Mouse (Mus musculus) liver, embryonic 14.5 days (tissue): ENCODE results near the gene 0610010K14Rik. TPM values are rescaled to one million over a fixed set of nuclear protein-coding genes. Genes with fewer than 3 reads are reported as not detected.

Source experiments
- ATAC-seq: fragments of 200-750 bp; cut with Nextera tagmentation; 2 replicates; pipeline ENCODE4 v1.8.0; 2017; ENCODE audit warnings: moderate number of reproducible peaks, mild to moderate bottlenecking, moderate library complexity; ENCODE audit not compliant: insufficient read depth
- DNase-seq, 3 experiments: peaks; one replicate each; pipeline ENCODE4 v3.0.0-alpha.2; 2012 to 2013; ENCODE audit warnings: low read depth in 3 of 3, low spot score in 3 of 3
- H3K27ac ChIP-seq: fragments of 300-500 bp; sonication (generic); 2 replicates; pipeline ENCODE4 v1.5.1; 2014; ENCODE audit warnings: moderate library complexity, mild to moderate bottlenecking, control low read depth, inconsistent platforms
- H3K27me3 ChIP-seq: fragments of 300-500 bp; sonication (generic); 2 replicates; pipeline ENCODE4 v1.6.1; 2014; ENCODE audit warnings: mild to moderate bottlenecking, low read length, moderate library complexity; ENCODE audit not compliant: control insufficient read depth, insufficient read depth
- H3K36me3 ChIP-seq: fragments of 300-500 bp; sonication (generic); replicated peaks from 2 replicates; pipeline ENCODE4 v1.6.1; 2014; ENCODE audit warnings: low read depth; ENCODE audit not compliant: control insufficient read depth, insufficient read depth
- H3K4me1 ChIP-seq, 2 experiments: fragments of 200-500 bp in 1 of 2; fragments of 300-500 bp in 1 of 2; sonication (generic) in 1 of 2; replicated peaks; 2 replicates each; pipeline ENCODE4 v1.6.1; 2012 to 2014; ENCODE audit warnings: antibody characterized with exemption in 1 of 2, inconsistent platforms in 1 of 2, low read length in 1 of 2; ENCODE audit not compliant: control insufficient read depth in 2 of 2, insufficient read depth in 2 of 2
- H3K4me2 ChIP-seq: fragments of 300-500 bp; sonication (generic); 2 replicates; pipeline ENCODE4 v1.6.1; 2014; ENCODE audit warnings: low read depth, mild to moderate bottlenecking, control low read depth, moderate library complexity
- H3K4me3 ChIP-seq, 2 experiments: fragments of 200-500 bp in 1 of 2; fragments of 300-500 bp in 1 of 2; sonication (generic) in 1 of 2; 2 replicates each; pipeline ENCODE4 v1.5.1; 2012 to 2014; ENCODE audit warnings: low read depth in 2 of 2, low read length in 2 of 2, mild to moderate bottlenecking in 2 of 2, control low read depth in 1 of 2, inconsistent platforms in 1 of 2, moderate library complexity in 1 of 2; ENCODE audit not compliant: insufficient read depth in 1 of 2
- H3K9ac ChIP-seq: fragments of 300-500 bp; sonication (generic); replicated peaks from 2 replicates; pipeline ENCODE4 v1.6.1; 2014; ENCODE audit warnings: mild to moderate bottlenecking, control low read depth, moderate library complexity
- H3K9me3 ChIP-seq: fragments of 300-500 bp; sonication (generic); 2 replicates; pipeline ENCODE4 v1.6.1; 2016; ENCODE audit warnings: low read length, mixed read lengths; ENCODE audit not compliant: control insufficient read depth
- CTCF ChIP-seq: IDR thresholded peaks from 2 replicates; pipeline ENCODE4 v1.5.1; 2016; ENCODE audit warnings: antibody characterized with exemption, low read depth, control low read depth
- EP300 ChIP-seq: IDR thresholded peaks from 2 replicates; pipeline ENCODE4 v1.6.1; 2016; ENCODE audit warnings: antibody characterized with exemption, low read depth
- WGBS: fragments of 180-500 bp; shearing (Covaris S2); extraction: QIAGEN DNeasy Blood & Tissue Kit; methylation state at CpG from one replicate; pipeline ENCODE4 v1.1.7; 2014; ENCODE audit not compliant: insufficient replicate concordance; 5-methylcytosine and 5-hydroxymethylcytosine counted together
- polyA plus RNA-seq, 2 experiments: library from polyadenylated mRNA; depleted of rRNA in 1 of 2; stranded (reverse) in 1 of 2; unstranded in 1 of 2; fragments of >200 nt; fragmentation: Nextera tagmentation in 1 of 2; extraction: Ambion mirVana in 1 of 2; gene quantifications; 2 replicates each; pipeline versions ENCODE4 v1.2.1 to v1.2.3; 2012 to 2014

Gene 0610010K14Rik
- polyA plus RNA-seq, 2 experiments, result 56.1 to 78.4 TPM

GRCm38 (mm10) chr11:70207283-70207682 is 30.4 kb downstream of the 0610010K14Rik start:
- Histone ChIP-seq H3K9ac (no peak overlapping the region), H3K27me3 (peaks cover 3% of the 10 kb centered on the region), H3K4me2 (no peak overlapping the region), H3K27ac (no peak overlapping the region), H3K9me3 (no peaks in the 10 kb centered on the region), H3K4me1 (no peaks in the 10 kb centered on the region), H3K36me3 (no peaks in the 10 kb centered on the region), H3K4me3 (no peak overlapping the region)
- TF ChIP-seq EP300 (no peak), CTCF (no peak)
- WGBS, result 61% methylated on average over 7 of the region's 7 CpGs
- no peak for ATAC-seq
- DNase-seq, result no peak

GRCm38 (mm10) chr11:70206801-70207200 is 30.9 kb downstream of the 0610010K14Rik start:
- H3K4me2 ChIP-seq, result no peak overlapping the region
- no peak for TF ChIP-seq EP300
- no peak for TF ChIP-seq CTCF
- no peak for DNase-seq
- H3K4me1 ChIP-seq, result no peaks in the 10 kb centered on the region
- H3K27me3 ChIP-seq, result no peaks in the 10 kb centered on the region
- no peak overlapping the region for H3K9ac ChIP-seq
- no peak for ATAC-seq
- no peak overlapping the region for H3K4me3 ChIP-seq
- WGBS, result 47% methylated on average over 2 of the region's 2 CpGs
- no peak overlapping the region for H3K27ac ChIP-seq
- no peaks in the 10 kb centered on the region for H3K9me3 ChIP-seq
- H3K36me3 ChIP-seq, result no peaks in the 10 kb centered on the region

GRCm38 (mm10) chr11:70201691-70202090 is 36.0 kb downstream of the 0610010K14Rik start:
- no peak for TF ChIP-seq EP300
- TF ChIP-seq CTCF, result peak; percentile 95
- no peaks in the 10 kb centered on the region for H3K4me1 ChIP-seq
- no peak overlapping the region for H3K4me2 ChIP-seq
- no peak overlapping the region for H3K9ac ChIP-seq
- H3K4me3 ChIP-seq, result no peak overlapping the region
- no peaks in the 10 kb centered on the region for H3K36me3 ChIP-seq
- DNase-seq (peak; percentile 54 to 61 (median 54)), ATAC-seq (no peak)
- H3K27me3 ChIP-seq, result no peaks in the 10 kb centered on the region
- no peak overlapping the region for H3K27ac ChIP-seq
- 33% methylated on average over 5 of the region's 5 CpGs for WGBS
- no peaks in the 10 kb centered on the region for H3K9me3 ChIP-seq

- Histone ChIP-seq H3K9me3 (no peaks in the 10 kb centered on the region), H3K27ac (no peak overlapping the region), H3K27me3 (no peaks in the 10 kb centered on the region), H3K4me1 (no peaks in the 10 kb centered on the region), H3K4me3 (no peak overlapping the region), H3K4me2 (no peak overlapping the region), H3K9ac (no peak overlapping the region), H3K36me3 (no peaks in the 10 kb centered on the region)
- ATAC-seq (no peak), DNase-seq (no peak)
- TF ChIP-seq CTCF, result no peak
- TF ChIP-seq EP300, result no peak
- 63% methylated on average over 5 of the region's 5 CpGs for WGBS
Observed at GRCm38 (mm10) chr11:70200036-70200608, 37.6 kb downstream of the 0610010K14Rik start.

GRCm38 (mm10) chr11:70199107-70199506 is 38.6 kb downstream of the 0610010K14Rik start:
- Histone ChIP-seq H3K27me3 (no peaks in the 10 kb centered on the region), H3K9me3 (no peaks in the 10 kb centered on the region), H3K4me2 (no peak overlapping the region), H3K36me3 (no peaks in the 10 kb centered on the region), H3K27ac (no peak overlapping the region), H3K9ac (no peak overlapping the region), H3K4me3 (no peak overlapping the region), H3K4me1 (no peaks in the 10 kb centered on the region)
- no peak for TF ChIP-seq CTCF
- no peak for TF ChIP-seq EP300
- ATAC-seq (no peak), DNase-seq (no peak)
- WGBS, result 62% methylated on average over 8 of the region's 8 CpGs
